Mouse (Mus musculus): ENCODE data around the gene Clstn1. TPM values are rescaled to one million over a fixed set of nuclear protein-coding genes. Genes with fewer than 3 reads are reported as not detected.

Gene Clstn1
- polyA plus RNA-seq, 1 experiment from 2014 or later, result 21.3 TPM

DNA sequence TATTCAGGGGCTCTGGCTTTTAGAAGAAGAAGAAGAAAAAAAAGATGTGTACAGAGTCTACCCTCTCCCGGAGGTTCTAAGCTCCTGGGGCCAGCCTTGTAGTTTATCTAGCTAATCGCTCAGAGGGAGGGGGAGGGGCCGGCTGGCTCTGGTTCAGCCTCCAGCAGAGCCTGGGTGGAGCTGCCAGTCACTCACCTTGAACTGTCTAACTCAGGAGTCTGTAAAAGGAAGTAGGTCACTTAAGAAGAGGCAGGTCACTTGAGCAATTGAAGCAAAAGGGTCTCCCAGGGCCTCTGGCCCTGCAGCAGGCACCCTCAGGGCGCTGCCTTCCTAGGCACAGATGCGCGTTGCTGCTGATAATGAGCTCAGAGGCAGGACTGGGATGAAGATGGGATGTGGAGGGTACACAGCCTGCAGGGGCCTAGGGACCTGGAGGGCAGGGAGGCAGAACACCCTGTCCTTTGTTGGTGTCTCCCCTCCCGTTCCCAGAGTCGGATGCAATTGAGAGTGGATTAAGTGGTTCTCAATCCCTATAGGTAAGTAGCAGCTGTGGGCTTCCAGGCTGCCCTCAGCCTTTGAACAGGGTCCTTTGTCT is 18.7 kb upstream of the Clstn1 start:
- H3K4me1 ChIP-seq (replicated peaks), result peaks cover 61% of the 10 kb centered on the region
- ATAC-seq (replicated peaks; ENCODE audit: insufficient number of reproducible peaks, insufficient read depth, low FRiP score, low read depth), result no peak
- 33% methylated on average over 8 of the region's 8 CpGs for WGBS

DNA sequence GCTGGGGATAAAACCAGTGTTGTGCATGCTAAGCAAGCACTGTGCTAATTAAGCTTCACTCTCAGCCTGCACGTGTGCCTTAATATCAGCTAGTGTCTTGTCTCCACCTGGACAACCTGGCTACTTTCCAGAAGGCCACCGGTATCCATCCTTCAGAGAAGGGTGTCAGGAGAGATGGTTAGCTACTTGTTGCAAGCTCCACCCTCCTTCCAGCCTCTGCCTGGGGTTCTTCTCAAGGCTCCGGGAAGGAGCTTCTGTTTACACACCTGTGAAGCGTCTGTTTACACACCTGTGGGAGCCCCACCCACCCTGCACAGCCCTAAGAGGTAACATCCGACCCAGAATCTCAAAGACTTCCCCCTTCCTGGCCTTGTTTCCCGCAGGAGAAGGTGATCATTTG is 17.6 kb upstream of the Clstn1 start:
- Histone ChIP-seq H3K27ac (no peak overlapping the region), H3K4me2 (no peak overlapping the region), H3K9me3 (replicated peaks) (no peaks in the 10 kb centered on the region), H3K4me3 (no peak overlapping the region), H3K36me3 (no peaks in the 10 kb centered on the region), H3K4me1 (replicated peaks) (peaks cover 57% of the 10 kb centered on the region), H3K9ac (no peak overlapping the region), H3K27me3 (0 out of 2 replicates have a peak, but pooled peaks cover 4% of the 10 kb centered on the region)
- no peak for ATAC-seq (replicated peaks; ENCODE audit: insufficient number of reproducible peaks, insufficient read depth, low FRiP score, low read depth)
- WGBS, result 59% methylated on average over 6 of the region's 6 CpGs

More for the DNA sequence above, 18.7 kb upstream of the Clstn1 start:
- Histone ChIP-seq H3K4me2 (no peak overlapping the region), H3K9ac (no peak overlapping the region), H3K36me3 (no peaks in the 10 kb centered on the region), H3K27me3 (0 out of 2 replicates have a peak, but pooled peaks cover 4% of the 10 kb centered on the region), H3K9me3 (replicated peaks) (no peaks in the 10 kb centered on the region), H3K4me3 (no peak overlapping the region), H3K27ac (no peak overlapping the region)

DNA sequence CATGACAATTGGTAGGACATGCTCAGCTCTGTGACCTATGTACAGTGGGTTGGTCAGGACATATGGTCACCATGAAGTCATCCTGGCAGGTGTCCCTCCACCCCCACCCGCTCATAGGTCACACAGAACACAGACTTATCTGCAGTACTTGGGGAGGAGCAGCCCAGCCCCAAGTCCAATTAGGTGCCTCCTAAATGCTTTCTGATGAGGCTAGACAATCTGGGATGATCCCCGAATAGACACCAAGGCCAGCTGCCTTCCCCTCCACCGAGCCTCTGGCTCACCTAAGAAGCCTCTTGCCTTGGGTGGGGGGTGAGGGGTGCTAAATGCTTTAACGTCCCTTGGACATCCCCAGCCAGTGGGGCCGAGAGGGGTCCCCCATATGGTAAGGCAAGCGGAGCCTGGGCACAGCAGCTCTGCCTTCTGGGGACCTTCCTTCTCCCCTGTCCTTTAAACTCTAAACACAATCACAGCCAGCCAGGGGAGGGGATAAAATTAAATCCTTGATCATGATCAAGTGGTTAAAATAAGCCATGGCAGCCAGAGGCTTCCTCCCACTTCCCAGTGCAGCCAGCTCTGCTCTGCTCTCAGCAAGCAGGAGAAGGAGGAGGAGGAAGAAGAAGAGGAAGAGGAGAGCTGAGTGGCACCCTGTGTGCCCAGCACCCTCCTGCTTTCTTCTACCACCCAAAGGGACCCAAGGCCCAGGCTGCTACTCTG is 16.3 kb upstream of the Clstn1 start:
- ATAC-seq (replicated peaks; ENCODE audit: insufficient number of reproducible peaks, insufficient read depth, low FRiP score, low read depth), result no peak
- Histone ChIP-seq H3K9me3 (replicated peaks) (no peaks in the 10 kb centered on the region), H3K27me3 (peaks cover 7% of the 10 kb centered on the region; the same call in 1 of the 2 replicates), H3K27ac (no peak overlapping the region), H3K4me1 (replicated peaks) (peaks cover 44% of the 10 kb centered on the region), H3K4me2 (no peak overlapping the region), H3K36me3 (no peaks in the 10 kb centered on the region), H3K4me3 (no peak overlapping the region), H3K9ac (no peak overlapping the region)
- 76% methylated on average over 6 of the region's 6 CpGs for WGBS

DNA sequence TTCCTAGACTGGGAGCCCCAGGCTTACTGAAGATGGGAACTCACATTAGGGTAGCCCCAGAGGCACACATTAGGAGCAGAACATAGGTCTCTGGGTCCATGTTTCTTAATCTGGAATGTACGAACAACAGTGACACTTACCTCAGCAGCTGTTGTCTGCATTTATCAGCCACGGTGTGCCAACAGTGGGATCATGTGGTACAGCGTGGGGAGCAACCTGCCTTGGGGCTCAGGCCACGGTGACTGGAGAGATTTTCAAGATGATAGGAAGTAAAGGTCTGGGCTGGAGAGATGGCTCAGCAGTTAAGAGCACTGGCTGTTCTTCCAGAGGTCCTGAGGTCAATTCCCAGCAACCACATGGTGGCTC is 15.8 kb upstream of the Clstn1 start:
- Histone ChIP-seq H3K9ac (no peak overlapping the region), H3K27me3 (peaks cover 7% of the 10 kb centered on the region; the same call in 1 of the 2 replicates), H3K9me3 (replicated peaks) (no peaks in the 10 kb centered on the region), H3K4me2 (no peak overlapping the region), H3K36me3 (no peaks in the 10 kb centered on the region), H3K4me3 (no peak overlapping the region), H3K4me1 (replicated peaks) (peaks cover 39% of the 10 kb centered on the region), H3K27ac (no peak overlapping the region)
- no peak for ATAC-seq (replicated peaks; ENCODE audit: insufficient number of reproducible peaks, insufficient read depth, low FRiP score, low read depth)
- 62% methylated on average over 4 of the region's 4 CpGs for WGBS

DNA sequence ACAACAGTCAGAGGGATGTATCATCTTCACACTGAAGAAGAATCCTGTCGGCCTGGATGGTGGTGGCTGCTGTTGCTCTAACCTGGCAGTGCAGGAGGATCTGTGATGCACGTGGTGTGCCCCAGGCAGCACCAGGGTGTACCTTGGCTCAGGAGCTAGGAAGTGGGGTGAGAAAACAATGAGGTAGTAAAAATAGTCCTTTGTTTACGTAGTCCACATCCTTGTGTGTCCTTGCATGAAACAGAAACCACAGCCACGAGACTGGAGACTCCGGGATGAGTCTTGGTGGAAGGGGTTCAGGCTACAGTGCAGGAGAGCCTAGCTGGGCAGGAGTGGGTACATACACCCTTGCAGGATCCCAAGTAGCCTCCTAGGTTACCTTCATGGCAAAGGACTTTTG is 15.1 kb upstream of the Clstn1 start:
- no peak for ATAC-seq (replicated peaks; ENCODE audit: insufficient number of reproducible peaks, insufficient read depth, low FRiP score, low read depth)
- H3K36me3 ChIP-seq, result no peaks in the 10 kb centered on the region
- H3K9me3 ChIP-seq (replicated peaks), result no peaks in the 10 kb centered on the region
- H3K4me1 ChIP-seq (replicated peaks), result peaks cover 35% of the 10 kb centered on the region
- no peak overlapping the region for H3K4me3 ChIP-seq
- H3K9ac ChIP-seq, result no peak overlapping the region
- H3K27ac ChIP-seq, result peak overlapping the region; percentile 39; the same call in 1 of the 2 replicates
- peaks cover 9% of the 10 kb centered on the region; the same call in 1 of the 2 replicates for H3K27me3 ChIP-seq
- peak overlapping the region; percentile 24; the same call in 1 of the 2 replicates for H3K4me2 ChIP-seq
- WGBS, result 69% methylated on average over 5 of the region's 5 CpGs

DNA sequence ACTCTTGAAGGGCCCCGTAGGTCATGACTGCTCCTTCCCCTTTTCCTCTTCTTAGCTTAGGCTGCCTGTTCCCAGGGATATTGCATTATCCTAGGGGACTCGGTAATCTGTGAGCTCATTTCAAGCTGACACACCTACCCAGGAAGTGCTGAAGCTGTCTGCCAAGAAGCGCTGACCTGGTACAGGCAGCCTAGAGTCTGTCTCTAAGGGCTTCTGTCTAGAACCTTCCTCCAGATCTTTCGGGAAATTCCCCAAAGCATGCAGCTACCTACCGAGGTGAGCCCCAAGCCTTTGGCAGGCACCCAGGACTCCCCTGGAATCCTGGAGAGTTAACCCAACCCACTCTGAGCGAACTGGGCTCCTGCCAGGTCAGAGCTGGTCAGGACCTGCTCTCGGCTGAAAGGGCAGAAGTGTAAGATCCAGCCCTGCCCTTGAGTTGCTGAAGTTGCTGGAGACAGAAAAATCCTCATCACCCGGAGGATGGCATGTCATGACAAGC is 14.6 kb upstream of the Clstn1 start:
- Histone ChIP-seq H3K9me3 (replicated peaks) (no peaks in the 10 kb centered on the region), H3K27me3 (peaks cover 14% of the 10 kb centered on the region; the same call in 1 of the 2 replicates), H3K4me3 (no peak overlapping the region), H3K4me1 (replicated peaks) (peaks cover 35% of the 10 kb centered on the region), H3K27ac (peak overlapping the region; percentile 39; the same call in 1 of the 2 replicates), H3K36me3 (no peaks in the 10 kb centered on the region), H3K4me2 (peak overlapping the region; percentile 24; the same call in 1 of the 2 replicates), H3K9ac (no peak overlapping the region)
- WGBS, result 32% methylated on average over 8 of the region's 8 CpGs
- no peak; the same call in 1 of the 2 replicates for ATAC-seq (replicated peaks; ENCODE audit: insufficient number of reproducible peaks, insufficient read depth, low FRiP score, low read depth)

DNA sequence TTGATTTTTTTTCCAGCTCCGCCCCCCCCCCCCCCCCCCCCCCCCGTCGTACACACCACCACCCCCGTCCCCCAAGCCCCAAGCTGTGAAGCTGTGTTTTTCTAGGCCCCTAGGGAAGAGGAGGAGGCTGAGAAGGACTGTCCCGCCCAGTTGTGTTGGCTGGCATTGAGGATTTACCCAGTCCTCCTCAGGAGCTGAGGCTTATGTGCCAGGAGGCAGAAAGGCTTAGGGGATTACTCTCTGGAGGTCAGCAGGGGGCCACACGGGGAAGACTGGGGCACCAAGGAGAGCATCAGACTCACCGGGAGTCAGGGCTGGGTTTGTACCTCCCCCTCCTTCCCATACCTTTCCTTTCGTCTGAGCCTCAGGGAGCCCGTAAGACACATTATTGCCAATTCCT is 13.8 kb upstream of the Clstn1 start:
- no peak for ATAC-seq (replicated peaks; ENCODE audit: insufficient number of reproducible peaks, insufficient read depth, low FRiP score, low read depth)
- Histone ChIP-seq H3K36me3 (no peaks in the 10 kb centered on the region), H3K4me1 (replicated peaks) (peaks cover 33% of the 10 kb centered on the region), H3K27ac (peak overlapping the region; percentile 30; the same call in 1 of the 2 replicates), H3K27me3 (peaks cover 20% of the 10 kb centered on the region; the same call in 1 of the 2 replicates), H3K4me3 (no peak overlapping the region), H3K9ac (no peak overlapping the region), H3K4me2 (no peak overlapping the region), H3K9me3 (replicated peaks) (no peaks in the 10 kb centered on the region)
- WGBS, result 45% methylated on average over 5 of the region's 9 CpGs

DNA sequence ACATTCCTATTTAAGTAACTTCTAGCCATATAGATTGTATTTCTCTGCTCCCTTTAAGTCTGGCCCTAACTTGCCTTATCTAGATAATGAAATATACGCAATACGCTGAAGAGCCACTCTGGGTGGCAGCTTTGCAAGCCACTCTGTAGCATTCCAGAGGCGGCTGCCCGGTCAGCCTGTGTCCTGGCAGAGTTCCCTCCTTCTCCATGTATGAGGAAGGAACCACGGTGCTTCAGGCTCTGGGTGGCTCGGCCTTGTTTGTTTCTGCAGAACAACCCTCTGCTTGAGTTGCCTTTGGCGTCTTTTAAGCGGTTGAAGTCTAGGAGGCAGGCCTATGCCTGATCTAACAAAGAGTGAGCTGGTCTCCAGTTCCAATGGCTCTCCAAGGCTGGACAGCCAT is 13.4 kb upstream of the Clstn1 start:
- Histone ChIP-seq H3K27ac (peak overlapping the region; percentile 30; the same call in 1 of the 2 replicates), H3K36me3 (no peaks in the 10 kb centered on the region), H3K4me2 (no peak overlapping the region), H3K4me1 (replicated peaks) (peaks cover 29% of the 10 kb centered on the region), H3K4me3 (no peak overlapping the region), H3K9ac (no peak overlapping the region), H3K27me3 (peaks cover 22% of the 10 kb centered on the region; the same call in 1 of the 2 replicates), H3K9me3 (replicated peaks) (no peaks in the 10 kb centered on the region)
- WGBS, result 33% methylated on average over 8 of the region's 8 CpGs
- ATAC-seq (replicated peaks; ENCODE audit: insufficient number of reproducible peaks, insufficient read depth, low FRiP score, low read depth), result no peak

DNA sequence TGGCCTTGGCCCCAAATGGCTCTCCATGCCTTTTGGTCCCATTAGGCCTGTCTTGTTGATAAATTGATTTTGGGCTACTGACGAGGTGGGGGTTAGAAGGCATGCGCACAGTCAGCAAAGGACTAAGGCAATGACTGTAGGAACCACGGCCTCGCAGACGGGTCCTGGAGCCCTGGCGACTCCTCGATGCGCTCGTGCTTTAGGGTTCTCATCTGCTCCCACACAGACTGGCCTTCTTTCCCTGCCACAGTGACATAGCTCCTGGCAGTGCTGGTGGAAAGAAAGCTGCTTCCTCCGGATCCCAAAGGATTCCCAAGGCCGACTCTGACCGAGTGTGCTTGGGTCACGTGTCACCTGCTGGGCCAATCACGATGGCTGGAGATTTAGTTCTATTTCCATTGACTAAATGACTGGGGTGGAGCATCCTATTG is 11.9 kb upstream of the Clstn1 start:
- peaks cover 29% of the 10 kb centered on the region for H3K27me3 ChIP-seq
- no peak overlapping the region for H3K4me3 ChIP-seq
- H3K9me3 ChIP-seq (replicated peaks), result no peaks in the 10 kb centered on the region
- no peaks in the 10 kb centered on the region for H3K36me3 ChIP-seq
- H3K27ac ChIP-seq, result no peak overlapping the region
- 72% methylated on average over 14 of the region's 14 CpGs for WGBS
- ATAC-seq (replicated peaks; ENCODE audit: insufficient number of reproducible peaks, insufficient read depth, low FRiP score, low read depth), result no peak
- H3K4me2 ChIP-seq, result no peak overlapping the region
- peaks cover 27% of the 10 kb centered on the region for H3K4me1 ChIP-seq (replicated peaks)
- H3K9ac ChIP-seq, result no peak overlapping the region

DNA sequence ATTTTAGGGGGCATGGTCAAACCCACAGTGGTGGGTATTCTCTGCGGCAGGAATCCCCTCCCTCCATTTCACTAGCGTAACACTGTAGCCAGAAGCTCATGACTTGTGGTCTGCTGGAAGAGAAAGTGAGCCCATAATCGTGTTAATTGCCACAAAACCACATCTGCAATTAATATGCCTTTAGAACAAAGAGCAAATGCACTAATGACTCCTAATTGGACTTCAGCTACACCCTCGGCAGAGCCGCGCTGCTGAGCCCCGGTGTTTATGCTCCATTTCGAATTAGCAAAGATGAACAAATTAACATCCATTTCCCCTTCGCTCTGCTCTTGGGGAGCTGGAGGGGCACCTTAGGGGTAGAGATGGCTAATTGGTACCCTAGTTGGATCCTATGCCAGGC is 10.2 kb upstream of the Clstn1 start:
- no peak overlapping the region for H3K27ac ChIP-seq
- H3K9ac ChIP-seq, result no peak overlapping the region
- H3K9me3 ChIP-seq (replicated peaks), result no peaks in the 10 kb centered on the region
- no peak overlapping the region for H3K4me3 ChIP-seq
- peaks cover 25% of the 10 kb centered on the region for H3K27me3 ChIP-seq
- no peak for ATAC-seq (replicated peaks; ENCODE audit: insufficient number of reproducible peaks, insufficient read depth, low FRiP score, low read depth)
- H3K36me3 ChIP-seq, result no peaks in the 10 kb centered on the region
- H3K4me2 ChIP-seq, result no peak overlapping the region
- 88% methylated on average over 9 of the region's 9 CpGs for WGBS
- H3K4me1 ChIP-seq (replicated peaks), result peaks cover 20% of the 10 kb centered on the region

DNA sequence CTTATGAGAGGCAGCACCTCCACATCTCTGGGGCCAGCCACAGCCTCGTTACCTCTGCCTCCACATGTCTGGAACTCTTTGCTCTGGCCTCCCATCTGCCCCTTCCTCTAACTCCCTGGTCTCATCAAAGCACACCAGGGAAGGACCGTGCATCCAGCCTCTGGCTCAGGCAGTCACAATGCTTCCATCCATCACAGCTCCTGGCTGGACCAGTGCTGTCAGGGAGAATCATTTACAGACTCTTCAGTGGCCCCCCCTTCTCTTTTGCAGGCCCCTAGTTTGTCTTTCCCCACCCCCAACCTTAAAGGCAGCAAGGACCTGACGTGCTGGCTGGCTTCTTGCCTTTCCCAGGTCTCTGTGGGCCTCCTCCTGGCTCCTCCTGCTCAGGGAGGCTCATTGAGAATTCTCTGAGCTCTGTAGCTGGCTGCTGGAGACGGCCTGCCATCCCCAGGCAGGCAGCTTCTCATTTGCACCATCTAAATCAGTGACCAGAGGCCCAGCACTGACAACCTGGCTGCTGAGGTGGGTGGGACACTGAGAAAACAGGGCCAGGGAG is 9.2 kb upstream of the Clstn1 start:
- H3K9ac ChIP-seq, result no peak overlapping the region
- no peak overlapping the region for H3K27ac ChIP-seq
- no peak overlapping the region for H3K4me3 ChIP-seq
- WGBS, result 41% methylated on average over 4 of the region's 4 CpGs
- H3K36me3 ChIP-seq, result no peaks in the 10 kb centered on the region
- H3K4me2 ChIP-seq, result no peak overlapping the region
- peaks cover 33% of the 10 kb centered on the region for H3K27me3 ChIP-seq
- no peak for ATAC-seq (replicated peaks; ENCODE audit: insufficient number of reproducible peaks, insufficient read depth, low FRiP score, low read depth)
- peaks cover 10% of the 10 kb centered on the region for H3K4me1 ChIP-seq (replicated peaks)
- no peaks in the 10 kb centered on the region for H3K9me3 ChIP-seq (replicated peaks)
